Mouse (Mus musculus) midbrain, embryonic 10.5 days (tissue): ENCODE results near the gene Dnajb12. TPM values are rescaled to one million over a fixed set of nuclear protein-coding genes. Genes with fewer than 3 reads are reported as not detected.
A peak's percentile ranks its signal among the peaks of the same experiment; 100 is the strongest.
"Not testable (repeated sequence)": the region's sequence is repeated elsewhere in the genome, so short reads cannot be mapped to it uniquely, and the experiment has no call there.

Experiments
- DNase-seq: peaks from one replicate; pipeline ENCODE4 v3.0.0-alpha.2; 2017; ENCODE audit warnings: low spot score
- H3K27ac ChIP-seq: fragments of 300-500 bp; sonication (generic); replicated peaks from 2 replicates; pipeline ENCODE4 v1.5.1; 2016; ENCODE audit warnings: mild to moderate bottlenecking
- H3K27me3 ChIP-seq: fragments of 300-500 bp; sonication (generic); 2 replicates; pipeline ENCODE4 v1.6.1; 2016; ENCODE audit warnings: low read depth, mild to moderate bottlenecking; ENCODE audit not compliant: poor library complexity, severe bottlenecking
- H3K36me3 ChIP-seq: fragments of 300-500 bp; sonication (generic); 2 replicates; pipeline ENCODE4 v1.6.1; 2016; ENCODE audit warnings: mild to moderate bottlenecking, moderate library complexity
- H3K4me1 ChIP-seq: fragments of 300-500 bp; sonication (generic); 2 replicates; pipeline ENCODE4 v1.6.1; 2016
- H3K4me3 ChIP-seq: fragments of 300-500 bp; sonication (generic); 2 replicates; pipeline ENCODE4 v1.5.1; 2016; ENCODE audit warnings: mild to moderate bottlenecking, moderate library complexity
- H3K9me3 ChIP-seq: fragments of 300-500 bp; sonication (generic); replicated peaks from 2 replicates; pipeline ENCODE4 v1.6.1; 2016; ENCODE audit warnings: mild to moderate bottlenecking
- WGBS: fragments of 180-500 bp; shearing (Covaris S2); methylation state at CpG from one replicate; pipeline ENCODE4 v1.1.7; 2016; 5-methylcytosine and 5-hydroxymethylcytosine counted together
- polyA plus RNA-seq: library from polyadenylated mRNA; unstranded; fragments of >200 nt; fragmentation: Nextera tagmentation; extraction: Ambion mirVana; gene quantifications from 2 replicates; pipeline ENCODE4 v1.2.1, GENCODE M21; 2016

The Dnajb12 gene
- polyA plus RNA-seq, 1 experiment from 2014 or later = 27.6 TPM

DNA sequence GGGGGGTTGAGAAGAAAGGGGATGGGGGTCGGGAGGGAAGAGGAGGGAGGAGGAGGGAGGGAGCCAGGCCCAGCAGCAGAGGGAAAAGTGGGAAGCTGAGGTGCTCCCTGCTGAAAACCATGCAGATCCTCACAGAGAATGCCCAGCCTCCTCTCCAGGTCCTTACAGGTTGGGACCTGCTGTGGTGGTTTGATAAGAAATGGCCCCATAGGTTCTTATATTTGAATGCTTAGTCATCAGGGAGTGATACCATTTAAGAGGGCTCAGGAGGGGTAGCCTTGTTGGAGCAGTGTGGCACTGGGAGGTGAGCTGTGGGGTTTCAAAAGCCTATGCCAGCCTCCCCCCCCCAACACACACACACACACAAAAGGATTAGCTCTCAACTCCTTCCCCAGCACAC lies 4.0 kb upstream of the Dnajb12 start:
- Histone ChIP-seq H3K27me3 (no peaks in the 10 kb centered on the region), H3K4me3 (no peak overlapping the region), H3K36me3 (no peaks in the 10 kb centered on the region), H3K9me3 (no peaks in the 10 kb centered on the region), H3K27ac (0 out of 2 replicates have a peak overlapping the region, but pooled peaks have one; percentile 24), H3K4me1 (peaks cover 8% of the 10 kb centered on the region)
- DNase-seq = no peak
- 43% methylated on average over 1 of the region's 1 CpGs for WGBS

- 94% methylated on average over 4 of the region's 4 CpGs for WGBS
- not testable (repeated sequence) for H3K4me3 ChIP-seq, H3K27me3 ChIP-seq, H3K9me3 ChIP-seq, H3K36me3 ChIP-seq, H3K27ac ChIP-seq, DNase-seq
- peaks cover 16% of the 10 kb centered on the region for H3K4me1 ChIP-seq
Observed at GRCm38 (mm10) chr10:59876698-59877097, 2.7 kb upstream of the Dnajb12 start.

DNA sequence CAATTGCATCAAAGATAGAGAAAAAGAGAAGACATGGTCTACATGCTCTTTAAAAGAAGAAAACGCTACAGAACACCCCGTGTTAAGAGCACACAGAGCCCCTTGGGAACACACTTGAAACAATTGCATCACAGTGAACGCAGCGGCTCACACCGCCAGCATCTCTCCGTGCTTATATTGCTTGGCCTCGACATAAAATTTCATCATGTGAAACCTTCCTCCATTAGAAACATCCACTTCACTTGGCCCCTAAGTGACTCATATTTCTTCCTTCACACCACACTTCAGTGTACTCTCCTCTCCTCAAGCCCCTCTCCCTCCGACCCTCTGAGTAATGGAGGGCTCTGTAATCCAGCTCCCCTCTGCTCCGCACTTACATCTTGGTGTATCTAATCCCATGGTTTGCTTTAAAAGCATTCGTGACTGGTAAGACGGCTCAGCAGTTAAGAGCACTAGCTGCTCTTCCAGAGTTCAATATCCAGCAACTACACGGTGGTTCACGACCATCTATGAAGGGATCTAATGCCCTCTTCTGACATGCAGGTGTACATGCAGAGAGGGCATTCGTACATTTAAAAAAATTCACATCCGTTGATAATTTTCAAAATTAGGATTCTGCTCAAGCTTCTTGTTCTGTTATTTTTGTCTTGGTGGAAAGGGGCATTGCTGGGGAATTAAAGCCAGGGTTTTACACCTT lies 1.8 kb upstream of the Dnajb12 start:
- H3K4me3 ChIP-seq = no peak overlapping the region
- H3K36me3 ChIP-seq = no peaks in the 10 kb centered on the region
- DNase-seq = no peak
- H3K4me1 ChIP-seq = peaks cover 16% of the 10 kb centered on the region
- H3K9me3 ChIP-seq = no peaks in the 10 kb centered on the region
- H3K27ac ChIP-seq = no peak overlapping the region
- H3K27me3 ChIP-seq = no peaks in the 10 kb centered on the region
- 79% methylated on average over 15 of the region's 15 CpGs for WGBS

DNA sequence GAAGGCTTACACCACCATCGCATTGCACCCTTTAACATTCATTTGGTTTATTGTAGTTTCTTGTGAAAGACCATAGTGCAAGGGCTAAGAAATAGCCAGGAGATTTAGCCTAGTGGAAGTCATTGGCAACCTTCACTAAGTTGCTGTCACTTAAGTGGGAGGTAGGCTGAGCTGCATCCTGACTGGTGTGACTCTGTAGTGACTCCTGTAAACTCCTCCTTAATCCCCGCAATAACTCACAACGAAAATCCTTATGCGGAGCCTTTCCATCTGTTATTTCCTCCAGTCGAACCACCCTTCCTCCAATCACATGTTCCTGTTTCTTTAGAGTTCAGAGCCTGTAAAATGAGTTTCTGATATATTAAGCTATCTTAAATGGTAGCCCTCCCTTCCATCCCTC lies 533 bp upstream of the Dnajb12 start:
- no peak for DNase-seq
- Histone ChIP-seq H3K27me3 (no peaks in the 10 kb centered on the region), H3K4me1 (peaks cover 20% of the 10 kb centered on the region), H3K27ac (peak overlapping the region; percentile 99), H3K9me3 (no peaks in the 10 kb centered on the region), H3K4me3 (peak overlapping the region; percentile 91), H3K36me3 (peaks cover 2% of the 10 kb centered on the region; the same call in 1 of the 2 replicates)
- WGBS = 25% methylated on average over 5 of the region's 5 CpGs

DNA sequence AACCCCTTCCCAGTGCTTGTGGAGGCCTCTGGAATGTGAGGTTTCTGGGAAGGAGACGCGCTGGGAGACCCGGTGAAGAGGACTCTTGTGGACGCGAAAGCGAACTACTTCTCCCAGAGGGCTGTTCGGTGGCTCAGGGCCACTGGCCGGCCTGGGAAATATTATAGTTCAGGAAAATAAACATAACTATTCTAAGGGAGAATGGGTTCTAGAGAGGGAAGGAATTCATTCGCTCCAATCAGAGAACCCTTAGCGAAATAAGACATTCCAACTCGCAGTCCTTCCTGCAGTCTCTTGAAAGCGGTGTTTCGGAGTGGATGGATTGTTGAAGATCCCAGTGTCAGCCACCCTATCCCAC lies 652 bp downstream of the Dnajb12 start:
- Histone ChIP-seq H3K4me1 (peaks cover 23% of the 10 kb centered on the region), H3K27ac (peak overlapping the region; percentile 99), H3K36me3 (peaks cover 11% of the 10 kb centered on the region), H3K27me3 (no peaks in the 10 kb centered on the region), H3K9me3 (no peaks in the 10 kb centered on the region), H3K4me3 (peak overlapping the region; percentile 91)
- WGBS = under 1% methylated on average over 13 of the region's 13 CpGs
- DNase-seq = no peak

DNA sequence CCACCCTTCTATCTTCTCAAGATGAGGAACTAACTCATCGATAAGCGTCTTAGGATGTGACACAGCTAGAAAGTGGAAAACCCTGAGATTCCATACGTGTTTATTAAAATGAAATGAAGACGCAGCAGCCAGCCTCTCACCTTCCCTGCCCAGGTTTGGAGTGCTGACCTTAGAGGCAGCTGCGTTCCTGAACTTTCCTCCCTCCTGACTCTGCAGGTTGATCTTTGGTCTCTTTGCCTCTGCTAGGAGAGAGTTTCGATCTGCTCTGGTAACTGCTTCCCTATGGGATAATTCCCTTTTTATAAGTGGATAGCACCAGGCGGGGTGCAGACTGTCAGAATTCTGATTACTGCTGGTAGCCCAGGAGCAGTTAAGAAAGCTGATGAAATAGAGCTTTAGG lies 1.5 kb downstream of the Dnajb12 start:
- no peak for DNase-seq
- Histone ChIP-seq H3K4me3 (peak overlapping the region; percentile 91), H3K9me3 (no peaks in the 10 kb centered on the region), H3K4me1 (peaks cover 23% of the 10 kb centered on the region), H3K27me3 (no peaks in the 10 kb centered on the region), H3K27ac (no peak overlapping the region), H3K36me3 (peaks cover 20% of the 10 kb centered on the region)
- WGBS = 88% methylated on average over 7 of the region's 7 CpGs

- Histone ChIP-seq H3K27ac (no peak overlapping the region), H3K9me3 (no peaks in the 10 kb centered on the region), H3K4me1 (peaks cover 17% of the 10 kb centered on the region), H3K4me3 (no peak overlapping the region), H3K36me3 (peaks cover 24% of the 10 kb centered on the region), H3K27me3 (no peaks in the 10 kb centered on the region)
- 91% methylated on average over 10 of the region's 10 CpGs for WGBS
- no peak for DNase-seq
Observed at GRCm38 (mm10) chr10:59884327-59885173, 5.2 kb downstream of the Dnajb12 start.

DNA sequence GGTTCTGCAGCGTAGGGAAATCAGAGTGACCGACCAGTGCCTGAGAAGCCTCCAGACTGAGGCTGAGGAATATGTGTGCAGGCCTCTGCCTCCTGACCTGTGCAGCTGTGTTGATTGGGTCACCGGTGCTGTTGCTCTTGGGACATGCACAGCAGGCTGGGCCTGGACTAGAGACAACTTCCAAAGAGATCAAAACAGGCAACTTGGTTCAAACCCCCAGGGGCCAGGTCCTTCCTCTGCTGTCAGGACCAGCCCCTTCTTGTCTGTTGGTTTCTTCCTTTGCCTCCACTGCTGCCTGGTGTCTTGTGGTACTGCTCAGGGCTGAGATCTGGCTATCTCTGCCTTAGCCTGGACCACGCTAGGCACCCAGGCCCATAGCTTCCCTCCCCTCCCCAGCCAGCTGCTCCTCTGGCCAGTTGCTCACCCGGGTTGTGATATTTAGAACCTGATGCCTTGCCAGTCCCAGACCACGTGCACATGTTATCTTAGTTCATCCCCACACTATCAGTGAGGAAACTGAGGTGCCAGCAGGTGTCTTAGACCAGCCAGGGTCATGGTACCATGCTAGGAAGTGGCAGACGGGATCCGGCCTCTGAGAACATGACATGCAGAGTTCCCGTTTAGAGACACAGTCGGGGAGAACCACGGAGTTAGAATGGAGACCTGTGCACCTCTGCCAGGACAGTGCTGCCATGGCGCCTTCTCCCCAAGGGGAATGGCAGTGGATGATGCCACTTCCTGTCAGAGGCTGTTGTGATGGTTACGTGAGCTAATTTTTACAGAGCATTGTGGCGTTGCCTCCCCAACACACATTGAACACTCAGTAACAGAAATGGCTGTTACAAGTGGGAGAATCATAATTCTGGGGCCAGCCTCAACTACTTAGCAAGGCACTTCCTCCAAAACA lies 6.1 kb downstream of the Dnajb12 start:
- H3K36me3 ChIP-seq = peaks cover 31% of the 10 kb centered on the region
- no peaks in the 10 kb centered on the region for H3K27me3 ChIP-seq
- no peaks in the 10 kb centered on the region for H3K9me3 ChIP-seq
- no peak overlapping the region for H3K4me3 ChIP-seq
- 91% methylated on average over 14 of the region's 14 CpGs for WGBS
- H3K27ac ChIP-seq = no peak overlapping the region
- DNase-seq = no peak
- H3K4me1 ChIP-seq = peaks cover 14% of the 10 kb centered on the region

DNA sequence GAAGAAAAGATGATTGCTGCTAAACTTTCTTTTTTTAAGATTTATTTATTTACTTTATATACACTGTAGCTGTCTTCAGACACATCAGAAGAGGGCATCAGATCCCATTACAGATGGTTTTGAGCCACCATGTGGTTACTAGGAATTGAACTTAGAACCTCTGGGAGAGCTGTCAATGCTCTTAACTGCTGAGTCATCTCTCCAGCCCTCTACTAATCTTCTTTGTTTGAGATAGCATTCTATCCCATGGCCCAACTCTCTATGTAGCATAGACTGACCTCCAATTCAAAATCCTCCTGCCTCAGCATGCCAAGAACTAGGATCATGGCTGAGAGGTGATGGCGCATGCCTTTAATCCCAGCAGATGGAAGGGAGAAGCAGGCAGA lies 6.7 kb downstream of the Dnajb12 start:
- no peak overlapping the region for H3K4me3 ChIP-seq
- no peak for DNase-seq
- H3K9me3 ChIP-seq = no peaks in the 10 kb centered on the region
- WGBS = 100% methylated on average over 1 of the region's 1 CpGs
- H3K36me3 ChIP-seq = peaks cover 38% of the 10 kb centered on the region
- peaks cover 8% of the 10 kb centered on the region for H3K4me1 ChIP-seq
- no peak overlapping the region for H3K27ac ChIP-seq
- H3K27me3 ChIP-seq = no peaks in the 10 kb centered on the region

- WGBS = 90% methylated on average over 5 of the region's 5 CpGs
Observed at GRCm38 (mm10) chr10:59887432-59887831, 8.1 kb downstream of the Dnajb12 start.

GRCm38 (mm10) chr10:59889339-59889738 lies 10.0 kb downstream of the Dnajb12 start:
- Histone ChIP-seq H3K9me3 (no peaks in the 10 kb centered on the region), H3K27ac (no peak overlapping the region), H3K27me3 (no peaks in the 10 kb centered on the region), H3K4me3 (no peak overlapping the region), H3K4me1 (0 out of 2 replicates have a peak, but pooled peaks cover 7% of the 10 kb centered on the region), H3K36me3 (peaks cover 64% of the 10 kb centered on the region)
- 93% methylated on average over 7 of the region's 7 CpGs for WGBS
- DNase-seq = no peak

More at GRCm38 (mm10) chr10:59887432-59887831, 8.1 kb downstream of the Dnajb12 start:
- Histone ChIP-seq H3K4me1 (0 out of 2 replicates have a peak, but pooled peaks cover 7% of the 10 kb centered on the region), H3K9me3 (no peaks in the 10 kb centered on the region), H3K27me3 (no peaks in the 10 kb centered on the region), H3K27ac (no peak overlapping the region), H3K4me3 (no peak overlapping the region), H3K36me3 (peaks cover 51% of the 10 kb centered on the region)
- no peak for DNase-seq

DNA sequence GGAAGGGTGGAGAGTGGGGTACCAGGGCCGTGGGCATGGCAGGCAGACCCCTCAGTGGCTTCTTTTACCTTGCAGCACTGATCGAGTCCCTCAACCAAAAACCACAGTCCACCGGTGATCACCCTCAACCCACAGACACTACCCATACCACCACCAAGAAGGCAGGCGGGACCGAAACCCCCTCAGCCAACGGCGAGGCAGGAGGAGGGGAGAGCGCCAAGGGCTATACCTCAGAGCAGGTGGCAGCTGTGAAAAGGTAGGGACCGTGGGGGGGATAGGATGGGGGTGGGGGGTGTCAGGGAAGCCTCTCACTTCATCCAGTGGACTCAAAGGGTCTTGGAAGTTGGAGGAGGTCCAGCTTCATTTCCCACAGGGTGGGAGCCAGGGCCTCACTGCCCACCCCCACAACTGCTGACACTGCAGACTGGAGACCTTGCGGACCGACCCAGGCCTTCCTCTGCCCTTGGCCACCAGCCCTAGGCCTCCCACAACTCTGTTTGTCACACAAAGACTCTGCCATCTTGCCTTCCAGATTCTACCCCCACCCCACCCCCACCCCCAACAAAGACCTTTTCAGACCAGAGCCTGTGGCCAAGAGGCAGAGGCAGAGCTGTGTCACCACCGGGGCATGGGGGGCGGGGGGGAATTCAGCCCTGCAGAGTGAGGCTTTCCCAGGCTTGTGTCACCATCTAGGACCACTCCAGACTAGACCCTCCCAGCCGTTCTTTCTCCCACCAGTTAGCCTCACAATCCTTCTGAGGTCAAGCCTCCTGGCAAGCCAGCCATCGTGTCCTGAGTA lies 10.8 kb downstream of the Dnajb12 start:
- Histone ChIP-seq H3K27ac (no peak overlapping the region), H3K4me1 (peaks cover 10% of the 10 kb centered on the region; the same call in 1 of the 2 replicates), H3K27me3 (no peaks in the 10 kb centered on the region), H3K9me3 (no peaks in the 10 kb centered on the region), H3K36me3 (peaks cover 64% of the 10 kb centered on the region), H3K4me3 (no peak overlapping the region)
- no peak for DNase-seq
- 91% methylated on average over 15 of the region's 15 CpGs for WGBS
